Mouse (Mus musculus): ENCODE data around the gene Rgs9.

DNA sequence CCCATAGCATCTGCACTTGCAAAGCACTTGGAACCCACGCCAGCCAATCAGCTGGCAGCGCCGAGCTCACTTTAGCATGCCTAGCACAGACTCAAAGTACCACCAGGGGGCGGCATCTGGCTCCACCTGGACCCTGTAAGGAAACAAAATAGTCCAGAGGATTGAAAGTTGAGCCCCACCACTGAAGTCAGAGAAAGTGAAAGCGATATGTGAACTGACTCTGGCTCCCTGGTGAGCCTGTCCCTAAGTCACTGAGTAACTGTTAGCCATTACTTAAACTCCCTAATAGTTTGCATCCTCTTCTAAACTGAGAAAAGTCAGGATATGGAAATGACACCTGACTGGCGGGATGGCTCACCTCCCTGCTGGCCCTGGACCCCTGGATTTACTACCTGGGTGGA lies 33.5 kb upstream of the Rgs9 start:
- TF ChIP-seq POLR2A (IDR thresholded peaks at IDR 0.05; ENCODE audit: borderline replicate concordance, insufficient read depth, low read length) (no peak), CTCF (IDR thresholded peaks at IDR 0.05; ENCODE audit: borderline replicate concordance, insufficient read depth, low read depth, low read length) (peak; percentile 81)

Data from cerebellum, adult 2 months (tissue).